10 mouse cellular contexts compared by ENCODE assay signal in the genomic region with DNA sequence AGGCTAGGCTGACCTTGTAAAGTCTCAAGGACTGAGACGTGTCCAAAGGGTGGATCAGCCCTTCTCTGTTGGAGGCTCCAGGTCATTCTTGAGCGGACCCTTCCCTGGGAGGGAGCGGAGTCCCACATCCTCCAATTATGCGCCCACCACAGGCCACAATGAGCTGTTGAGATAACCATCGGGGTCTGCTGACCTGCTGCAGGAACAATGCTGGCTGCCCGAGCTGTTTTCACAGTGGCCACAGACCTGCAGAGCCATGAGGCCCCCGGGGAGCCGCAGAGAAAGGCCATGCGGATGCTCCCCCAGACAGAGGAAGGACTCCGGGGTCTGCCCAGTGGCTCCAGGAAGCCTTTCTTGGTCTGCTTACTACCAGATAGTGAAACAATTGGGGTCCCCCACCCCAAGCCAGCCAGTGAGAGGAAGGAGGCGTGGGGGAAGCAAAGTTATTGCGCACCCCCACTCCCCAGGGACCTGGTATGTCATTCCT. TPM values are rescaled to one million over a fixed set of nuclear protein-coding genes. Genes with fewer than 3 reads are reported as not detected.
DNase-seq lines count a peak whose midpoint lies in the region; ATAC-seq lines count a peak whose summit lies in the region.
"Had no signal": no experiment of that assay in that cellular context is flagged by ENCODE, and none has a peak within 500 bp of the region (broad histone marks: within the 10 kb centered on the region; RNA-seq: fewer than 3 reads in every experiment).

No protein-coding gene starts in this region.

- peaks cover 29% of the 10 kb centered on the region for H3K4me1 ChIP-seq in lung, embryonic 15.5 days
- H3K4me1 ChIP-seq in heart, embryonic 14.5 days (ENCODE audit: control insufficient read depth in 2 of 2, insufficient read depth in 2 of 2, low read length in 2 of 2) = peaks cover 22 to 31% of the 10 kb centered on the region in 2 experiments
- H3K4me1 ChIP-seq in kidney, embryonic 16.5 days (ENCODE audit: insufficient read depth, low read length) = peaks cover 41% of the 10 kb centered on the region
- peaks cover 35% of the 10 kb centered on the region for H3K4me1 ChIP-seq in neural tube, embryonic 11.5 days (ENCODE audit: control insufficient read depth, insufficient read depth, low read length)

- H3K4me3 ChIP-seq in lung, embryonic 15.5 days = no peak overlapping the region
- no peak overlapping the region for H3K4me3 ChIP-seq in heart, embryonic 14.5 days (ENCODE audit: control insufficient read depth in 1 of 2, insufficient read depth in 1 of 2, low read depth in 1 of 2, low read length in 2 of 2)
- no peak overlapping the region for H3K4me3 ChIP-seq in kidney, embryonic 16.5 days (ENCODE audit: low read length)
- no peak overlapping the region for H3K4me3 ChIP-seq in neural tube, embryonic 11.5 days (ENCODE audit: low read depth, low read length)

- 53% methylated on average over 12 of the region's 12 CpGs for WGBS in lung, embryonic 15.5 days
- 49% methylated on average over 12 of the region's 12 CpGs for WGBS in heart, embryonic 14.5 days
- WGBS in kidney, embryonic 16.5 days = 35% methylated on average over 12 of the region's 12 CpGs
- 34% methylated on average over 12 of the region's 12 CpGs for WGBS in neural tube, embryonic 11.5 days

- peak; percentile 28; the same call in 1 of the 2 replicates for ATAC-seq in lung, embryonic 15.5 days (ENCODE audit: borderline replicate concordance, extremely low read depth, low FRiP score, low TSS enrichment)
- ATAC-seq in heart, embryonic 14.5 days (ENCODE audit: insufficient number of reproducible peaks, insufficient read depth, low FRiP score, low read depth) = peak; percentile 57
- peak; percentile 46; the same call in 1 of the 2 replicates for ATAC-seq in kidney, embryonic 16.5 days (ENCODE audit: low FRiP score, low TSS enrichment)
- ATAC-seq in neural tube, embryonic 11.5 days (ENCODE audit: insufficient read depth, low FRiP score, low TSS enrichment) = no peak
- ATAC-seq in inflammation-experienced regulatory T-cells, adult 6 months = no peak

- H3K9ac ChIP-seq in lung, embryonic 15.5 days = no peak overlapping the region
- H3K9ac ChIP-seq in heart, embryonic 14.5 days (ENCODE audit: low read length) = no peak overlapping the region
- no peak overlapping the region for H3K9ac ChIP-seq in kidney, embryonic 16.5 days (replicated peaks; ENCODE audit: low read length)
- 0 out of 2 replicates have a peak overlapping the region, but pooled peaks have one; percentile 26 for H3K9ac ChIP-seq in neural tube, embryonic 11.5 days (ENCODE audit: low read length)

- DNase-seq in lung, adult 18-20 months = no peak
- DNase-seq in neural tube, embryonic 11.5 days (ENCODE audit: low spot score) = no peak
- no peak for DNase-seq in adipocyte (ENCODE audit: low spot score)
- no peak for DNase-seq in thymus, postnatal 36 days
- DNase-seq: gastrocnemius, postnatal 36 days; thymus, postnatal 25 days had no signal

- no peak overlapping the region for H3K4me2 ChIP-seq in lung, embryonic 15.5 days
- H3K4me2 ChIP-seq in heart, embryonic 14.5 days (ENCODE audit: low read length) = no peak overlapping the region
- no peak overlapping the region for H3K4me2 ChIP-seq in kidney, embryonic 16.5 days (replicated peaks; ENCODE audit: low read depth, low read length)
- no peak overlapping the region for H3K4me2 ChIP-seq in neural tube, embryonic 11.5 days (ENCODE audit: low read depth)

- H3K27me3 ChIP-seq in lung, embryonic 15.5 days = no peaks in the 10 kb centered on the region
- no peaks in the 10 kb centered on the region for H3K27me3 ChIP-seq in heart, embryonic 14.5 days (ENCODE audit: control insufficient read depth, insufficient read depth, low read length)
- no peaks in the 10 kb centered on the region for H3K27me3 ChIP-seq in kidney, embryonic 16.5 days (ENCODE audit: insufficient read depth, low read length)
- H3K27me3 ChIP-seq in neural tube, embryonic 11.5 days (ENCODE audit: control insufficient read depth, insufficient read depth, low read length) = no peaks in the 10 kb centered on the region

- no peak overlapping the region for H3K27ac ChIP-seq in lung, embryonic 15.5 days
- no peak overlapping the region for H3K27ac ChIP-seq in heart, embryonic 14.5 days (replicated peaks in 1 of 2; ENCODE audit: control insufficient read depth in 1 of 2, insufficient read depth in 1 of 2, low read depth in 2 of 2, low read length in 2 of 2)
- no peak overlapping the region for H3K27ac ChIP-seq in kidney, embryonic 16.5 days (ENCODE audit: low read length)
- peak overlapping the region; percentile 46; the same call in 1 of the 2 replicates for H3K27ac ChIP-seq in neural tube, embryonic 11.5 days (ENCODE audit: low read depth, low read length)

- no peaks in the 10 kb centered on the region for H3K9me3 ChIP-seq in lung, embryonic 15.5 days
- H3K9me3 ChIP-seq in heart, embryonic 14.5 days (ENCODE audit: control insufficient read depth, low read length) = no peaks in the 10 kb centered on the region
- H3K9me3 ChIP-seq in kidney, embryonic 16.5 days (ENCODE audit: low read length) = no peaks in the 10 kb centered on the region
- no peaks in the 10 kb centered on the region for H3K9me3 ChIP-seq in neural tube, embryonic 11.5 days (ENCODE audit: control insufficient read depth, low read length)

- H3K36me3 ChIP-seq in lung, embryonic 15.5 days = peaks cover 31% of the 10 kb centered on the region
- H3K36me3 ChIP-seq in heart, embryonic 14.5 days (ENCODE audit: control insufficient read depth, insufficient read depth, low read length) = peaks cover 54% of the 10 kb centered on the region
- peaks cover 37% of the 10 kb centered on the region for H3K36me3 ChIP-seq in kidney, embryonic 16.5 days (ENCODE audit: insufficient read depth, low read length)
- peaks cover 10% of the 10 kb centered on the region for H3K36me3 ChIP-seq in neural tube, embryonic 11.5 days (ENCODE audit: control insufficient read depth, insufficient read depth, low read length)

RNA-seq across cellular contexts. Expression of a gene that starts 37.4 kb away (rescaled TPM):
- 47.1 and 48.4 TPM in 2 replicates for polyA plus RNA-seq in lung, embryonic 15.5 days (2015; fragmentation: Nextera tagmentation; extraction: Ambion mirVana)
- polyA plus RNA-seq in heart, embryonic 14.5 days (2014; fragmentation: Nextera tagmentation; extraction: Ambion mirVana) = 64.2 and 66.8 TPM in 2 replicates
- 82.9 and 96.3 TPM in 2 replicates for polyA plus RNA-seq in kidney, embryonic 16.5 days (2015; fragmentation: Nextera tagmentation; extraction: Ambion mirVana)
- 47.7 and 53.0 TPM in 2 replicates for polyA plus RNA-seq in neural tube, embryonic 11.5 days (2014; fragmentation: Nextera tagmentation; extraction: Ambion mirVana)
- 10 to 100 TPM; 33.6 to 47.0 (median 35.3) TPM for polyA plus RNA-seq in inflammation-experienced regulatory T-cells, adult 6 months (2017; shearing (Covaris generic))

Comparison
In these comparisons a context has a peak if more than half of its experiments do, and no peak if none do; other contexts are left out.
1. ATAC-seq: peak in lung, embryonic 15.5 days (single experiment), heart, embryonic 14.5 days (single experiment) and kidney, embryonic 16.5 days (single experiment); none in neural tube, embryonic 11.5 days (single experiment) and inflammation-experienced regulatory T-cells, adult 6 months (single experiment).